Mouse (Mus musculus) forebrain, embryonic 13.5 days (tissue): ENCODE measurements around the gene Polr2h. TPM values are rescaled to one million over a fixed set of nuclear protein-coding genes. Genes with fewer than 3 reads are reported as not detected.
A peak's percentile ranks its signal among the peaks of the same experiment; 100 is the strongest.

Experiments used
- ATAC-seq: fragments of 200-750 bp; cut with Nextera tagmentation; 2 replicates; pipeline ENCODE4 v1.8.0; 2017
- H3K27ac ChIP-seq: fragments of 300-500 bp; sonication (generic); 2 replicates; pipeline ENCODE4 v1.5.1; 2015; ENCODE audit warnings: inconsistent platforms, mild to moderate bottlenecking, moderate library complexity
- H3K27me3 ChIP-seq: fragments of 300-500 bp; sonication (generic); 2 replicates; pipeline ENCODE4 v1.6.1; 2015; ENCODE audit warnings: mild to moderate bottlenecking, inconsistent platforms
- H3K36me3 ChIP-seq: fragments of 300-500 bp; sonication (generic); 2 replicates; pipeline ENCODE4 v1.6.1; 2015; ENCODE audit warnings: mild to moderate bottlenecking, inconsistent platforms; ENCODE audit not compliant: poor library complexity, severe bottlenecking
- H3K4me1 ChIP-seq: fragments of 300-500 bp; sonication (generic); 2 replicates; pipeline ENCODE4 v1.6.1; 2015; ENCODE audit warnings: inconsistent platforms
- H3K4me2 ChIP-seq: fragments of 300-500 bp; sonication (generic); 2 replicates; pipeline ENCODE4 v1.6.1; 2015; ENCODE audit warnings: inconsistent platforms, mild to moderate bottlenecking, moderate library complexity
- H3K4me3 ChIP-seq: fragments of 300-500 bp; sonication (generic); 2 replicates; pipeline ENCODE4 v1.5.1; 2015; ENCODE audit warnings: mild to moderate bottlenecking, inconsistent platforms
- H3K9ac ChIP-seq: fragments of 300-500 bp; sonication (generic); 2 replicates; pipeline ENCODE4 v1.6.1; 2015; ENCODE audit warnings: mild to moderate bottlenecking, inconsistent platforms
- H3K9me3 ChIP-seq: fragments of 300-500 bp; sonication (generic); replicated peaks from 2 replicates; pipeline ENCODE4 v1.6.1; 2016; ENCODE audit warnings: inconsistent platforms
- WGBS: fragments of 180-500 bp; shearing (Covaris S2); methylation state at CpG from one replicate; pipeline ENCODE4 v1.1.7; 2015; 5-methylcytosine and 5-hydroxymethylcytosine counted together
- polyA plus RNA-seq: library from polyadenylated mRNA; unstranded; fragments of >200 nt; fragmentation: Nextera tagmentation; extraction: Ambion mirVana; gene quantifications from 2 replicates; pipeline ENCODE4 v1.2.1, GENCODE M21; 2015

Polr2h gene
- polyA plus RNA-seq, 1 experiment from 2014 or later: 104 TPM

DNA sequence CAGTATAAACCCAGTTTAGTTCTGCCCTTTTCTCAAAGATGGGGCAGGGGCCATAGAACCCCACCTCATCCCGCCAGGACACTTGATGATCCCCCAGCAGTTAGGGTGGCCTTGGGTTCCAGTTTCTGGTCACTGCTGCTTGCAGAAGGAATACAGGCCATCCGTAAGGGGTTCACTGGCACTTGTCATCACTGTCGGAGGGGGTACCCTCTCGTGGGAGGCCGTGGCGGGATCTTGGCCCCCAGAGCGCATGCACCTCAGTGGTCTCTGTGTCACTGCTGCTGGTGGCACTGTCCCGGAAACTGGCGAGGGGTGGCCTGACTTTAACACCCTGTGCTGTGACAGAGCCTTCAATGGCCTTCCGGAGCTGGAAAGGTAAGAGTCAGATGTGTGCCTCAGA, 14.4 kb upstream of the Polr2h start:
- peaks cover 56% of the 10 kb centered on the region for H3K36me3 ChIP-seq
- WGBS: 95% methylated on average over 10 of the region's 10 CpGs
- no peak overlapping the region for H3K4me3 ChIP-seq
- no peak overlapping the region for H3K27ac ChIP-seq
- no peak for ATAC-seq
- no peaks in the 10 kb centered on the region for H3K27me3 ChIP-seq
- H3K9ac ChIP-seq: no peak overlapping the region
- no peaks in the 10 kb centered on the region for H3K9me3 ChIP-seq
- H3K4me2 ChIP-seq: no peak overlapping the region
- peaks cover 20% of the 10 kb centered on the region for H3K4me1 ChIP-seq

DNA sequence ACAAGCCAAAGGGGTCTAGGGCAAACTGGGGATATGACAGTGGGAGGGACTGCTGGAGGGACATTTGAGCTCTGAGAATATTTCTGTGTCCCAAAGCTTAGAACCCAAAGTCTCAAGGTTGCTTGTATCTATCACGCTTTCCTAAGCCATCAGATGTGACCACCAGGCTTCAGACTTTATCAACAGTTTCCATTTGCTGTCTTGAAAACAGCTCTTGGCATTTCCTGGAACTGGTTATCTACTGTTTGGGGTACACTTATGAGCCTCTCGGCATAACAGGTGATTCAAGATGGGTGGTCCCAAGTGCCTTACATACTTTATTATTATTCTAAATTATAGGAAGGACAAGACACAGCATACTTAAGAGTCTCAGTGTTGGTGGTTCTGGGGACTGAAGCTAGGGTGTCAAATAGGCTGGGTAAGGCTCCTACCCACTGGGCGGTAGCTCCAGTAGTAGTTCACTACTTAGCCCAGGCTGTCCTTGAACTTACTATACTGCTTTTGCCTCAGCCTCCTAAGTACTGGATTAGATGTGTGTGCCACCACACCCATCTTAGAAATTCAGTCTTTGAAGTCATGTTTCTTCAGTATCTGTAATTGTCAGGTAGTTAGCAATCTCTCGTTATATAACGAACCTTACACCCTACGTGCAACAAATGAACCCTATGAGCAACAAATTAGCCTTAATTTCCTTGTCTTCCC, 13.6 kb upstream of the Polr2h start:
- no peak overlapping the region for H3K27ac ChIP-seq
- peaks cover 20% of the 10 kb centered on the region for H3K4me1 ChIP-seq
- no peak overlapping the region for H3K9ac ChIP-seq
- H3K27me3 ChIP-seq: no peaks in the 10 kb centered on the region
- H3K4me3 ChIP-seq: no peak overlapping the region
- 83% methylated on average over 6 of the region's 6 CpGs for WGBS
- H3K4me2 ChIP-seq: no peak overlapping the region
- H3K36me3 ChIP-seq: peaks cover 53% of the 10 kb centered on the region
- no peaks in the 10 kb centered on the region for H3K9me3 ChIP-seq
- ATAC-seq: no peak

DNA sequence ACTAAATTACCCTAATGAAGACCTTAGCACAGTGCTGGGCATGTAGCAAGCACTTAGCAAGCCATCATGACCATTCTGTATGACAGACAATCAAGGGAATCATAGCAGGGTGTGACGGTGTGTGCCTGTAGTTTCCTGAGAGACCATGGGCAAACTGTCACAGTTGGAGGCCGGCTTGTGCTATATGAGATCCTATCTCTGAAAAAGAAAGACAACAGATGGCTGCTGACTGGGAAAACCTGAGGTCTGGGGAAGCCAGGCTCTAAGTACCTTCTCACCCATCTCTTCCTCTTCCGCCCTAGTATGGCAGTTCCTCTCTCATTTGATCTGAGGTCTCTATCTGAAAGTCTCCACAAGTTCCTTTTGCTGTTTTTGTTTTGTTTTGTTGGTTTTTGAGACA, 11.7 kb upstream of the Polr2h start:
- ATAC-seq: no peak
- no peak overlapping the region for H3K4me2 ChIP-seq
- WGBS: 74% methylated on average over 3 of the region's 3 CpGs
- no peak overlapping the region for H3K9ac ChIP-seq
- no peak overlapping the region for H3K27ac ChIP-seq
- H3K4me3 ChIP-seq: no peak overlapping the region
- no peaks in the 10 kb centered on the region for H3K27me3 ChIP-seq
- peaks cover 20% of the 10 kb centered on the region for H3K4me1 ChIP-seq
- peaks cover 50% of the 10 kb centered on the region for H3K36me3 ChIP-seq
- H3K9me3 ChIP-seq: no peaks in the 10 kb centered on the region

DNA sequence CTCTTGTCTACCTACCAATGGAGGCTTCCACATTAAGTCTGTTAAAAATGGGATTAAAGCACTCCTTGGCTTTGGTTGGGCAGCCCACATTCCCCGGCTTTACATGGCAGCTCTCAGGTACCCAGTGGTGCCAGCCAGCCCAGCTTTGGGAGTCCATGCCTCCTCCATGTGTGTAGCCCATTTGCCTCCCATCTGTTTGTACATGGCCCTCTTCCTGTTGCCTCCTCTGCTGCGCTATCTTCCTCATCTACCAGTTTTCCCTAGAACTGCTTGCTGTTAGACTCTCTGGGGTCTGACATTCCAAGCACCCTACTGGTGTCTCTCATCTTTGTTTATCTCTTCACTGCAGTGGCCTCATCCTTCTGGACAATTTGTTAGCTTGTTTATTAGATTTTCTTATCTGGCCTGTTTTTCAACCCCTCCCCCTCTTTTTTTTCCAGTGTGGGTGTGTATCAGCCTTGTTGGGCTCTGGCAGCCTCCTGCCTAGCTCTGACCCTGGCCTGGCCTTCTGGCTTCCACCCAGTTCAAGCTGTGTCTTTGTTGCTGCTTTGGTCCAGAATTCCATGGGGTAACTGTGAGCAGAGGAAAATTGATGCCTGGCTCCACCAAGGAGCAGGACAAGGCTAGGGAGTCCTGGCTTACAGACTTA, 10.9 kb upstream of the Polr2h start:
- H3K9me3 ChIP-seq: no peaks in the 10 kb centered on the region
- WGBS: 86% methylated on average over 2 of the region's 2 CpGs
- ATAC-seq: no peak
- no peak overlapping the region for H3K4me2 ChIP-seq
- H3K4me1 ChIP-seq: peaks cover 16% of the 10 kb centered on the region
- H3K27ac ChIP-seq: no peak overlapping the region
- peaks cover 55% of the 10 kb centered on the region for H3K36me3 ChIP-seq
- no peak overlapping the region for H3K9ac ChIP-seq
- no peak overlapping the region for H3K4me3 ChIP-seq
- H3K27me3 ChIP-seq: no peaks in the 10 kb centered on the region

DNA sequence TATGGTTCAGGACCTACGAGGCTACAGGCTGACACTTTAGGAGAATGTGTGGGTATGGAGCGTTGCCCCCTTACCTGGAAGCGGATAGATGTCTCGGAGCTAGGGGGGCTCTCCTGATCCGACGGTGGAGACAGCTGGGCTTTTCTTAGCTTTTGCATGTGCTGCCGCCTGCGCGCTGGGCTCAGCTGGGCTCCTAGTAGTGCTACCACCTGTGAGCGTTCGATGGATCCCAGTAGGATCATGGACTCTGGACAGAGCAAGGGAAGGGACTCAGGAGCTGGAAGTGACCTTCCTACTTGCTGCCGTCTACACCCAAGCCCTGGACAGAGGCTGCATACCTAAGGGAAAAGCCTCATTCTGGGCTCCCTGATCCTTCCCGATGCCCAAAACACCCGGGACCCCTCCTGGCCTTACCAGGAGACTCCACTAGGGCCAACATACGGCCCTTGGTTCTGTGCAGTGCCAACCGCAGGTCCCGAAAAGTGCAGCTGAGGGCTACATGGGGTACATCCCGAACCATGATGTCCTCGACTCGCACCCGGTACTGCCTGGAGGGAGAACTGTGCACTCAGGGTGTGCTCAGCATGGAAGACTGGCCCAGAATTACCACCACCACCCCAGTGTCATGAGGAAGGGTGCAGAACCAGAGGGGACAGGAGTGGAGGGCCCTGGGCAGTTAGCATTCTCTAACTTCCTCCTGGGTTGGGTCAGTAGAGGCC, 9.1 kb upstream of the Polr2h start:
- Histone ChIP-seq H3K36me3 (peaks cover 64% of the 10 kb centered on the region), H3K9me3 (no peaks in the 10 kb centered on the region), H3K4me1 (0 out of 2 replicates have a peak, but pooled peaks cover under 1% of the 10 kb centered on the region), H3K4me3 (no peak overlapping the region), H3K4me2 (no peak overlapping the region), H3K27ac (no peak overlapping the region), H3K27me3 (no peaks in the 10 kb centered on the region), H3K9ac (no peak overlapping the region)
- WGBS: 94% methylated on average over 21 of the region's 21 CpGs
- ATAC-seq: no peak; the same call in 1 of the 2 replicates

DNA sequence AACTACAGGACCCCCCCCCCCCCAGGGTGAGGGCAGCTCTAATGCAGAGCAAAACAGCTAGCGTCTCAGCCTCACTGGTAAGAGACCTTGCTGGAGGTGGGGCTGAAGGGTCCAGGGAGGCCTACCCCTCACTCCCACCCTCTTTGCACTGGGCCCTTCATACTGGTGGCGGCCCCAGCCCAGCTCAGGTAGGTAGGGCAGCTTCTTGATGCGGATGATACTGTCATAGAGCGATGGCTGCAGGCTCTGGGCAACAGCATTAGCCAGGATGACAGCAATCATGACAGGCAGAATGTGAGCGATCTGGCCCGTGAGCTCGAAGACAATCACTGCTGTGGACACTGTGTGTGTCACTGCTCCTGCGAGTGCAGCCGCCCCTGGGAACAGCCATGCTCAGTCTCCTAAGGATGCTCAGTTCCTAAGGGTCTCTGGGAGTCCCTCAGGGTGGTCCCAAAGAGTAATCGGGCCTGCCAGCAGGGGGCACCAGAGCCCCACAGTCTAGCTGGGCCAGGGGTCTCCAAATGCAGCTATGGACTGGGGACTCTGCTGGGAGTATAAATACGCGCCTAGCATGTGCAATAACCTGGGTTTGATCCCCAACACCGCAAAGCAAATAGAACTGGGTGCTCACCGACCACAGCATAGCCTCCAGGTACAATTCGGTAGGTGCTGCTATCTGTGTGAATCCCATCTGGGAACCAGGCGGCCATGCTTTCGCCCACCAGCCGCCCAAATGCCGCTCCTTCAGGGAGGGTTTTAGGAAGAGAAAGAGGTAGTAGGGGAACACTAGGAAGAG, 8.3 kb upstream of the Polr2h start:
- Histone ChIP-seq H3K4me3 (no peak overlapping the region), H3K9ac (no peak overlapping the region), H3K9me3 (no peaks in the 10 kb centered on the region), H3K36me3 (peaks cover 62% of the 10 kb centered on the region), H3K27ac (no peak overlapping the region), H3K4me1 (peaks cover 8% of the 10 kb centered on the region), H3K4me2 (no peak overlapping the region), H3K27me3 (no peaks in the 10 kb centered on the region)
- WGBS: 69% methylated on average over 19 of the region's 19 CpGs
- peak; percentile 76 for ATAC-seq

DNA sequence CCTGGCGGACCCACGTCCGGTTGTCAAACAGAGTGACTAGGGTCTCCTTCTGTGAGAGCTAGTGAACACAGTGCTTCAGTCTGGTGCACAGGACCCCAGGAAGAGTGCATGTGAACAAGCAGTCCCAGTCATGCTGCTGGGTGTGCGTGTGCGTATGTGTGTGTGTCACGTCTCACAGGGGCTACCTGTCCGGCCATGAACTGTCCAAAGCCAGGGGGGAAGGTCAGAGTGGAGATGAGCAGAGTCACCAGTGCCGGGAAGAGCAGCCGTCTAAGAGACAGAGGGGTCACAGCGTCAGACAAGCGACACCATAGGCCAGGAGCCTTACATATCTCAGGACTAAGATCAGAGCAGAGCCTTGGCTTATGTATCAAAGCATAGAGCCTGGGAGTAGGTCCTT, 7.1 kb upstream of the Polr2h start:
- WGBS: 94% methylated on average over 11 of the region's 11 CpGs
- H3K27ac ChIP-seq: no peak overlapping the region
- H3K36me3 ChIP-seq: peaks cover 62% of the 10 kb centered on the region
- H3K27me3 ChIP-seq: no peaks in the 10 kb centered on the region
- no peak overlapping the region for H3K4me3 ChIP-seq
- peaks cover 20% of the 10 kb centered on the region for H3K4me1 ChIP-seq
- ATAC-seq: no peak
- H3K9me3 ChIP-seq: no peaks in the 10 kb centered on the region
- H3K9ac ChIP-seq: no peak overlapping the region
- H3K4me2 ChIP-seq: no peak overlapping the region

DNA sequence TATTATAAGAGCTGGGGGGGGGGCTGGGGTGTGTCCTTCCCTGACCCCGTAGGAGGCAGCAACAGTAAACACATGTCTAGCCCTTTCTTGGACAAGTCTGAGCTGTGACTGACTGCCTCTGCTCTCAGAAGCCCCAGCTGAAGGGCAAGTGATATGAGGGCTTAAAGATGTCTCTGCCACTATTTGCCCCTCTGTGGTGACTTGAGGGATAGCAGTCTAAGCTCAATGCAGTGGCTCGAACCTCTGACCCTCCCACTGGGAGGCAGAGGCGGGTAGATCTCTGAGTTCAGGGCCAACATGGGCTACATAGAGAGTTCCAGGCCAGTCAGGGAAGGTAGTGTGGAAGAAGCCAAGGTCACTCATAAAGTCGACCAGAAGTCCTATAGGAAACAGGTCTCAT, 6.7 kb upstream of the Polr2h start:
- WGBS: 81% methylated on average over 4 of the region's 4 CpGs
- Histone ChIP-seq H3K4me1 (peaks cover 23% of the 10 kb centered on the region), H3K4me3 (no peak overlapping the region), H3K36me3 (peaks cover 59% of the 10 kb centered on the region), H3K9me3 (no peaks in the 10 kb centered on the region), H3K27ac (no peak overlapping the region), H3K4me2 (no peak overlapping the region), H3K9ac (no peak overlapping the region), H3K27me3 (no peaks in the 10 kb centered on the region)
- ATAC-seq: no peak

DNA sequence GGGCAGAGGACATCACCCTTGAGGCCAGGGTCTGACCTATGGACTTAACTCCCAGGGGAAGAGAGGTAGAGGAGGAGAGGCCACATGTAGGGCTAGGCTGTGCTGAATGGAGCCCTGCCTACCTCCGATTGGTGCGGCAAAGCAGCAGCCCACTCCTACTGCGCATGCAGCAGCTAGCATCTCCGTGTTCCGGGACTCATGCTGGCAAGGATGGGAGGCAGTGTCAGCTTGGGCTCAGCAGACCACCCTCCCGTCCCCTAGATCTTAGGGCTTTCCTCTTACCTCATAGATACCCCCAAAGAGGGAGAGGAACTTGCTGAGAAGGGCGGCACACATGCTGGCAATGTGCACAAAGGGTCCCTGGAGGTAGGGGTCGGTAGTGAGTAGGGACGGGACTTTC, 5.3 kb upstream of the Polr2h start:
- Histone ChIP-seq H3K4me3 (no peak overlapping the region), H3K4me2 (no peak overlapping the region), H3K9ac (no peak overlapping the region), H3K27ac (no peak overlapping the region), H3K27me3 (no peaks in the 10 kb centered on the region), H3K36me3 (peaks cover 48% of the 10 kb centered on the region), H3K9me3 (no peaks in the 10 kb centered on the region), H3K4me1 (peaks cover 34% of the 10 kb centered on the region)
- WGBS: 75% methylated on average over 9 of the region's 9 CpGs
- no peak for ATAC-seq

DNA sequence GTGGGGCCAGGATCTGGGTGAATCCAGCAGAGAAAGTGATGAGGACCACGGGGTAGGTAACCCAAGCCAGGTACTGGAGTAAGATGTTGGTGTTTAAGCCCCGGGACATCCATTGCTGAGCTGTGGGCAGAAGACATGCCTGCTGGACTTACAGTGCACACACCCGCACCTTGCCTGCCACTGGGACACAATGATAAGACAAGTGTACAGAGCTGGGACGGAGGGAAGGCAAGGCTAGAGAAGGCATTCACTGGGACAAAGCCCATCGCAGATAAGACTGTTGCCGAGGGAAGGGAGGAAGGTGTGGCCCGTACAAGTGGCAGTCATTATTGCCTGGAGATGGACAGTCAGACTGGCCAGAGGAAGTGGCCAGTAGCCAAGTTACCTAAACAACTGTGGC, 4.6 kb upstream of the Polr2h start:
- 91% methylated on average over 7 of the region's 7 CpGs for WGBS
- peaks cover 41% of the 10 kb centered on the region for H3K36me3 ChIP-seq
- no peak overlapping the region for H3K27ac ChIP-seq
- no peaks in the 10 kb centered on the region for H3K9me3 ChIP-seq
- peaks cover 37% of the 10 kb centered on the region for H3K4me1 ChIP-seq
- no peak for ATAC-seq
- no peak overlapping the region for H3K9ac ChIP-seq
- no peaks in the 10 kb centered on the region for H3K27me3 ChIP-seq
- no peak overlapping the region for H3K4me3 ChIP-seq
- no peak overlapping the region for H3K4me2 ChIP-seq

DNA sequence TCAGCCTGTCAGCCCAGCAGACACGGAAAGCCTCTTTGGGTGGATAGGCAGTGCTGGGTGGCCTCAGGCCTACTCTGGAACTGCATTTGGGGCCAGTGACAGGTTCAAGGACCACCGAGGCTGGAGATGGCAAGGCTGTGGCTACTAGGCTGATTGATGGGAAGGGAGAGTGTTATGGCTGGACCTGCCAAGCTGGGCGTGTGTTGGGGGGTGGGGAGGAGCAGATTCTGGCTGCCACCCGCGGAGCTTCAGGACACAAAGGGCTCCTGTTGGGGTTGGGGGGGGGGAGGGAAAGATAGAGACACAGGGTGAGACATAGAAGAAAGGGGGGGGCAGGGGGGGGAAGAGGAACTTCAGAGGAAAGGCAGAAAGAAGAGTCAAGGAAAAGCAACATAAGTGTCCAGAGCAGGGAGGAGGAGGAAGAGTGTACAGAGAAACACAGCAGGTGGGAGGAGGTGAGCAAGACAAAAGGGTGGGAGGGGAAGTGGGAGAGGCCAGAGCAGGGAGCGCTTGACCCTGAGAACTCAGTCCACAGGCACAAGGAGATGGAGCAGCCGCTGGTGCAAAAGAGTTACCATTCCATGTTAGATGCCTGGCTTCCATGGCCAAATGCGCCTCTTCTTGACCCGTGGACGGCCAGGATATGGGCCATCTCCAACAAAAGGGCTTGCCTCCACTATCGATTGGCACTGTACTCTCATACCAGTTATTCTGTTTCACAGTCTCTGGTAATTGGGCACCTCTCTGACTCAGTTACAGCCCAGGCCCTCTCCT, 3.0 kb upstream of the Polr2h start:
- peaks cover 37% of the 10 kb centered on the region for H3K36me3 ChIP-seq
- H3K4me3 ChIP-seq: peak overlapping the region; percentile 64
- peak overlapping the region; percentile 83; the same call in 1 of the 2 replicates for H3K9ac ChIP-seq
- H3K4me1 ChIP-seq: peaks cover 47% of the 10 kb centered on the region
- H3K27me3 ChIP-seq: no peaks in the 10 kb centered on the region
- WGBS: 25% methylated on average over 11 of the region's 11 CpGs
- H3K4me2 ChIP-seq: peak overlapping the region; percentile 89
- H3K9me3 ChIP-seq: no peaks in the 10 kb centered on the region
- ATAC-seq: no peak
- no peak overlapping the region for H3K27ac ChIP-seq
